Mouse (Mus musculus): ENCODE results near the gene Stx16.

Gene Stx16

GRCm38 (mm10) chr2:174075673-174076432, at the start of gene Stx16:
TSS of gene Stx16 (plus strand) at chr2:174076308.
- peak; percentile 91 for DNase-seq (ENCODE audit: low spot score)

DNA sequence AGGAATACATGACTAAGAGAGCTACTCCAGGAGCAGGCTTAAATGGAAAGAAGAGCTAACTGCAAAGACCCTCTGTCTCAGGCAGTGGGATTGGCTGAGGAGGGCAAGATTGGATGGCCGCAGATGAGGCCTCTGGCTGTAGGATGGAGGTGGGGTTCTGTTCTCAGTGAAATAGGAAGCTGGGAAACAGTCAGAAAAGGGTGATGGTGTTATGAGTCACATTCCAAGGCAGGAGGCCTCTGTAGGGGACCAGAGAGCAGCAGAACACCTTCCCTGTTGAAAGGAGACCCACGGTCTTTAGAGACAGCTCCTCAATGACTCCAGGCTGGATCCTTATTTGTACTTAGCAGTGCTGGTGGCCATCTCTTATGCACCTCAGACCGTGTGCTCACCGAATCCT, 49.7 kb upstream of the Stx16 start:
- no peak for DNase-seq (ENCODE audit: low spot score)

DNA sequence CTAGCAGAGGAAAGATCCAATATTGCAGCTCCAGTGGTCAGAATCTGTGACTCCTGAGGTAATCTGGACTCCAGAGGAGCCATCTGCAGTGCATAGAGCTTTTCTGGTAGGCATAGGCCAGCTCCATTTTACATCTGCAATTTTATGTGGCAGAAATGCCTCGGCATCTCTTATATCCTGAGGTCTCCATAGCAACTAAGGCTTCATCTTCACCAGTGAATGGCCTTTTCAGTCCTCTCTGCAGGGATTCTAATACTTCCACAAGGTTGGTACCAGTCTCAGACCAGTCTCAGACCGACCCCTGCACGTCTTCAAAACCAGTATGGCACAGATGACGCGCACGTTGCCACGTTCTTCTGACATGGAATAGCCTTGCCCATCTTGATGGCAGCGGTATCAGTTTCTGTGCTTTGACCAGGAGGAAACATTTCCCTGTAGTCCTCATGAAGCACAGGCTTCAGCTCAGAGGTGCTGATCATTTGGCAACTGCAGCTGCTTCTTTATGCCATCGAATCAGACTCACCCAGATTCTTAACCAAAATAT, 42.8 kb upstream of the Stx16 start:
- DNase-seq (ENCODE audit: low spot score): no peak

DNA sequence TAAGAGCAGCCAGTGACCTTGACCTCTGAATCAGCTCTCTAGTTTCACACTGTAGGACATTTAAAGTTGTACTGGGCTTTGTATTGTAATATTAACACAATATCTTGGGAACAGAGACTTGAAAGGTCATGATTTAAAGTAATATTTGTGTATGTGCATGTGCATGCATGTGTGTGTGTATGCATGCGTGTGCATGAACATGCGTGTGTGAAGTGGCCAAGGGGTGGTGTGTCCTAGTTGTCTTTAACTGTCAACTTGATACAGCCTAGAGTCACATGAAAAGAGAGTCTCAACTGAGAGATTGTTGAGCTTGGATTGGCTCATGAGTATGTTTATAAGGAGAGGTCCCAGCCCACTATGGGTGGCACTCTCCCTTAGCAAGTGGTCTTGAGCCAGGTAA, 28.5 kb upstream of the Stx16 start:
- DNase-seq (ENCODE audit: low spot score): no peak

- peak; percentile 66 for DNase-seq (ENCODE audit: low spot score)
Measured at GRCm38 (mm10) chr2:174049481-174050338, 26.4 kb upstream of the Stx16 start.

DNA sequence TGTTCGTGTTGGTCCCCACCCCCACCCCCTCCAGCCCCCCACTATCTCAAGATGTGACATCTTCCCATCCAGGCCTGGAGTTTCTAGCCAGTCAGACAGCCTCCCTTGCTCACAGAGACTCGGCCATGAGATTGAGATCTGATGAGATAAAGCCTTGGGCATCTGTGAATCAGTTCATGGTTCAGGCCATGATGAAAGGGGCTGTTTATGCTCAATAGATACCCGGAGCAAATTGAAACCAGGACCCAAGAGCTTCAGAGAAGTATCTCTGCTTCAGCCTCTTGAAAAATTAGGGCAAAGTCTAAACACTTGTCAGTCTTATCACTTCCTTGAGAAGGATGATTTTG, 25.8 kb upstream of the Stx16 start:
- no peak for DNase-seq (ENCODE audit: low spot score)

- DNase-seq (ENCODE audit: low spot score): no peak
Measured at GRCm38 (mm10) chr2:174051081-174051481, 25.0 kb upstream of the Stx16 start.

DNA sequence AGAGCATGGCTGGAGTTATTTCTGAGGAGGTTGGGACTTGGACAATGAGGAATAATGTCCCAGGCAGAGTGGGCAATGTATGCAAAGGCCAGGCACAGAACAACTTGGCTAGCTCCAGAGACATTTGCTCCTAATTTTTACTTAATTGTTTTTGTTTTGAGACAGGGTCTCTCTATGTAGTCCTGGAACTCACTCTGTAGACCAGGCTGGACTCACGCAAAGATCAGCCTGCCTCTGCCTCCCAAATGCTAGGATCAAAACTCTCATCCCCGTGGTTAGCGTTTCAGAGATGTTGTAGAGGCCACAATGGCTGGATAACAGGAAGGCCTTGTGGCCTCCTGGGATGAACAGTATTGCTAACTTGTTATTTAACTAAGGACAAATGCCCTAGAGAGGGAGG, 21.6 kb upstream of the Stx16 start:
- no peak for DNase-seq (ENCODE audit: low spot score)

GRCm38 (mm10) chr2:174057730-174058129, 18.4 kb upstream of the Stx16 start:
- no peak for DNase-seq (ENCODE audit: low spot score)

GRCm38 (mm10) chr2:174058316-174058939, 17.7 kb upstream of the Stx16 start:
- DNase-seq (ENCODE audit: low spot score): no peak

- no peak for DNase-seq (ENCODE audit: low spot score)
Measured at GRCm38 (mm10) chr2:174059591-174060385, 16.3 kb upstream of the Stx16 start.

DNA sequence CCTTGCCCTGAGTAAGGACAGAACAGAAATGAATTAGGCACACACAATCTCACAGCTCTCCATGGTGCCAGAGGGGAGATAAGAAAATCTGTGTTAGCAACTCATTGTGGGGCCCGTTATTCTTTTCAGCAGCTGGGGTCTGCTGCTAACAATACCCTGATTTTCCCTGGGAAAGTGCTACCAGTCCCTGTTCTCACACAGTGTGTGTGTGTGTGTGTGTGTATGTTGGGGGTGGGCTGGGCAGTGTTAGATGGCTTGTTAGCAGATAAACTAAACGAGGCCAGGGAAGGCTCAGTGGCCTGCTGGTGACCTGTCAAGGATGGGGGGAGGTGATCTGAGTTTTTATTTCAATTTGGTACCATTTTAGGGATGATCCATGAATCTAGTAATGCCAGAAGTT, 14.9 kb upstream of the Stx16 start:
- DNase-seq (ENCODE audit: low spot score): no peak

DNA sequence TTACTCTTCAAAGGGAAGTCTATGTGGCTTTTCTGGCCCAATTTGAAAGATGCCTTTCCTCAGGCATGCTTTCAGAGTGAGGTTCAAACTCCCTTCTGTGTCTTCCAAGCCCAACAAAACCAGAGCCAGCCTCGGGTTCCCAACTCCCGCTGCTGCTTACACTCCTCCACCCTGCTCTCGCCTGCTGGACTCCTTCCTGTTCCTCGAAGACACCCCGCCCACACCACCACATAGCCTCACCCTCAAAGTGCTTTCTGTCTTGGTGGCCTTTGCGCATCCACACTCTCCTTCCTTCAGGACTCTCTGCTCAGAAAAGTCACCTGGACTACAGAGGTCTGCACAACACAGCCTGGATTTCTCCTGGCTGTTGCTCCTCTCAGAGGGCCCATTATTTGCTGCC, 13.0 kb upstream of the Stx16 start:
- no peak for DNase-seq (ENCODE audit: low spot score)

GRCm38 (mm10) chr2:174063527-174064211, 12.4 kb upstream of the Stx16 start:
- no peak for DNase-seq (ENCODE audit: low spot score)

DNA sequence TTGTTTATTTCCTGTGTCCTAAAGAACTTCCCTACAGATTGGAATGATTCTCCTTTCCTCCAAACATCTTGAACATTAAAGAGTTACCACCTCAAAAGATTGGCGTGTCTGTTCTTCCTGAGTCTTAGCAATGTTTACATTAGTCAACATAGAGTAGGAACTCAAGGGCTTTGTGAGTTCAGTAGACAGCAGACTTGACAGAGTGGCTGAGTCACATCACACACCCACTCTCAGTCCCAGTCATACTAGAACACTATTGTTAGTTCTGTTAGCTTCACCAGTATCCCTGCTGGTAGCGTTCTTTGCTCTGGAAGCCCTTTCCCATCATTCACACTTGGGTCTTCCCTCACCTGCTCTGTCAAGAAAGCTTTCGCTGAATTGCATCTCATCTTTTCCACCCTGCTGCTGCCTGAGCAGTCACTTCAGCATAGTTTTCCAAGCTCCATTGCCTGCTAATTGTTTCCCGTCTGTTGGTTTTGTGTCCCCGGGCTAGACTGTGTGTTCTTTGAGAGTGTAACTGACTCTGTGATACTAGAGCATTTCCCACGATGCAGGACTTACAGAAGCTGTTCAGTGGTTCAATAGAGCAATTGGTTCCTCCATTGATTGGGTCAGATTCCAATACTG, 8.2 kb upstream of the Stx16 start:
- DNase-seq (ENCODE audit: low spot score): peak; percentile 31

DNA sequence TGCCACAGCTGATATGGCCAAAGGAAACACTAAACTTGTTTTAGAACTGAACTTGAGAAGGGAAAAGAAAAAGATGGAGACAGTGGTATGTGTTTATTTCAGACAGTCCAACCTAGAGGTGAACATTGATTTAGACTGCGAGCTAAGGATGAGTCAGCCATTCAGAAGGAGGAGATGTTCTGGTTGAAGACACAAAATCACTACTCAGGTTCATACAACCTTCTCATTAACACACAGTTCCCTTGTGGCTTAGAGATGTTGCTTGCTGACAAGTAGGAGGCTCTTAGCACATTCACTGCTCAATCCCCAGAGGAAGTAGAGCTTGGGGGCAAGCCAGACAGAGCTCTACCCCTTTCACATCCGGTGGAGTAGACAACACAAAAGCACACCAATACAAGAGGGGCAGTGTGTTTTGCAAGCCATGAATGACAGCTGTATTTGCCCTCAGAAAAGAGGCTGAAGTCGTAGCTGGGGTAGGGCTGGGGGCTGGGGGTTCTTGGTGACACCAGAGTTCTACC, 6.5 kb upstream of the Stx16 start:
- DNase-seq (ENCODE audit: low spot score): no peak

DNA sequence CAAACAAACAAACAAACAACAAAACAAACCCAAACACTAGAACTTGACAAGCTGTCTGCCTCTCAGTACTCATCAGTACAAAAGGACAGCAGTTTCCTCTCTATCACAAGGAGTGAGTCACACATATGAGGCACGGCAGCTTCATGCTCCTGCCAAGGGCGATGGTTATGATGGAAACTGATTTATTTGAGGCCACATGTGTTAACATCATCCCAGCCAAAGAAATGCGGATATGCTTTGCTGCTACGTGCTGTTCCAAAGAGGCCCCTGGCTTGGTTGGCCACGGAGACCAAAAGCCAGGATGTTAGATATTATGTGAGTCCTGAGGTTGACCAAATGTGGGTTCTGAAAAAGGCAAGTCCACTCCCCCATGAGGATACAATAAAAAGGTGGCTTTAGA, 4.7 kb upstream of the Stx16 start:
- DNase-seq (ENCODE audit: low spot score): no peak

DNA sequence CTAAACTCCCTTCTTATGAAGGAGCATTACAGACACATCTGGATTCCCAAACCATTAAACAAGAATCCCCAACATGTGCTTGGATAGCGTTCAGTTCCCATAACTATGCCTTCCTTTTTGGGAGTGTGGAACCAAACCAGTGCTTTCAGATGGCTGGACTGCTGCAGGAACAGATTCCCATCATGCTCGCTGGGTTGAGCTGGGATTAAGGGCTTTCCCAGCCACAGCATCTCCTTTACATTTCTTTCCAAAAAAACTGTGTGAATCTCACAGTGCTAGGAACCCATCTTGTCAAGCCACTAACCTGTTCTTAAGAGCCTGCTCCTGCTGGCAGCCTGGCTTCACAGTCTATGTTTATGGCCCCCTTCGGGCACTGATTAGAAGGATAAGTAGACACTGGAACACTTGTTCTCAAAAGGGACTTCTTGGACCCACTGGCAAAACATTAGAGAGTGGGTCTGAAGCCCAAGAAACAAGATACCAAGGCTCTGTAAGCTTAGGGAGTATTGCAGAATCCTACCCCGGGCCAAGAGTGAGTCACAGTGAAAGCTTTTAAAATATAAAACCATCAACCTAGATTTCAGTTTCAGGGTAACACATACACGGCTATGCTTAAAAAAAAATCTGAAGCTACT, 2.8 kb upstream of the Stx16 start:
- DNase-seq (ENCODE audit: low spot score): no peak

DNA sequence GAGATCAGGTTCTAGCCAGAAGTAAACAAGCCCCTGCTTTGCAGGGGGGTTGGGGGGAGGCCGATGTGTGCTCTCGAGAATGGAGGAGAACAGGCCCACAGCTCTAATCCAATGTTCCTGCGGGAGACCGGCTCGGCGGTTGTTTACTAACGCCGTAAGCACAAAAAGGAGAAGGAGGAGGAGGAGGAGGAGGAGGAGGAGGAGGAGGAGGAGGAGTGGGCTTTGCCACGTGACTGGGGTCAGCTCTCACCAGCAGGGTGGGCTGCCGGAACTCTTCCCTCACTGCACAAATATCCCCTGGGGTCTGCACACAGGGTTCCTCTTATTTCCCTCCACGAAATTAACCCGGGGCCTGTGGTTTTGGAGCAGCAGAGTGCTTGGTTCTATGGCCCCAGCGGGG, 1.5 kb upstream of the Stx16 start:
- DNase-seq (ENCODE audit: low spot score): peak; percentile 68

- no peak for DNase-seq (ENCODE audit: low spot score)
Measured at GRCm38 (mm10) chr2:174075072-174075570, 987 bp upstream of the Stx16 start.

Data from retina, embryonic 14.5 days (tissue).